Mouse (Mus musculus) limb, embryonic 15.5 days (tissue): ENCODE results near the gene Ssu72. TPM values are rescaled to one million over a fixed set of nuclear protein-coding genes. Genes with fewer than 3 reads are reported as not detected.
"Not testable (repeated sequence)": the region's sequence is repeated elsewhere in the genome, so short reads cannot be mapped to it uniquely, and the experiment has no call there.

Experiments used
- ATAC-seq: fragments of 200-750 bp; cut with Nextera tagmentation; 2 replicates; pipeline ENCODE4 v1.8.0; 2017; ENCODE audit warnings: low read depth, moderate TSS enrichment; ENCODE audit not compliant: insufficient number of reproducible peaks, low FRiP score, low TSS enrichment
- H3K27ac ChIP-seq: fragments of 300-500 bp; sonication (generic); 2 replicates; pipeline ENCODE4 v1.5.1; 2015; ENCODE audit warnings: moderate library complexity, mild to moderate bottlenecking, inconsistent platforms
- H3K27me3 ChIP-seq: fragments of 300-500 bp; sonication (generic); 2 replicates; pipeline ENCODE4 v1.6.1; 2015; ENCODE audit warnings: inconsistent platforms
- H3K36me3 ChIP-seq: fragments of 300-500 bp; sonication (generic); 2 replicates; pipeline ENCODE4 v1.6.1; 2015; ENCODE audit warnings: inconsistent platforms
- H3K4me1 ChIP-seq: fragments of 300-500 bp; sonication (generic); 2 replicates; pipeline ENCODE4 v1.6.1; 2015; ENCODE audit warnings: inconsistent platforms
- H3K4me2 ChIP-seq: fragments of 300-500 bp; sonication (generic); 2 replicates; pipeline ENCODE4 v1.6.1; 2015; ENCODE audit warnings: mild to moderate bottlenecking, inconsistent platforms
- H3K4me3 ChIP-seq: fragments of 300-500 bp; sonication (generic); 2 replicates; pipeline ENCODE4 v1.5.1; 2015; ENCODE audit warnings: mild to moderate bottlenecking, inconsistent platforms
- H3K9ac ChIP-seq: fragments of 300-500 bp; sonication (generic); 2 replicates; pipeline ENCODE4 v1.6.1; 2015; ENCODE audit warnings: inconsistent platforms
- H3K9me3 ChIP-seq: fragments of 300-500 bp; sonication (generic); 2 replicates; pipeline ENCODE4 v1.6.1; 2016; ENCODE audit warnings: inconsistent platforms
- WGBS: fragments of 180-500 bp; shearing (Covaris S2); methylation state at CpG from one replicate; pipeline ENCODE4 v1.1.7; 2015; 5-methylcytosine and 5-hydroxymethylcytosine counted together
- polyA plus RNA-seq: library from polyadenylated mRNA; unstranded; fragments of >200 nt; fragmentation: Nextera tagmentation; extraction: Ambion mirVana; gene quantifications from 2 replicates; pipeline ENCODE4 v1.2.1, GENCODE M21; 2015

The Ssu72 gene
- 132 and 139 TPM in 2 replicates for polyA plus RNA-seq

DNA sequence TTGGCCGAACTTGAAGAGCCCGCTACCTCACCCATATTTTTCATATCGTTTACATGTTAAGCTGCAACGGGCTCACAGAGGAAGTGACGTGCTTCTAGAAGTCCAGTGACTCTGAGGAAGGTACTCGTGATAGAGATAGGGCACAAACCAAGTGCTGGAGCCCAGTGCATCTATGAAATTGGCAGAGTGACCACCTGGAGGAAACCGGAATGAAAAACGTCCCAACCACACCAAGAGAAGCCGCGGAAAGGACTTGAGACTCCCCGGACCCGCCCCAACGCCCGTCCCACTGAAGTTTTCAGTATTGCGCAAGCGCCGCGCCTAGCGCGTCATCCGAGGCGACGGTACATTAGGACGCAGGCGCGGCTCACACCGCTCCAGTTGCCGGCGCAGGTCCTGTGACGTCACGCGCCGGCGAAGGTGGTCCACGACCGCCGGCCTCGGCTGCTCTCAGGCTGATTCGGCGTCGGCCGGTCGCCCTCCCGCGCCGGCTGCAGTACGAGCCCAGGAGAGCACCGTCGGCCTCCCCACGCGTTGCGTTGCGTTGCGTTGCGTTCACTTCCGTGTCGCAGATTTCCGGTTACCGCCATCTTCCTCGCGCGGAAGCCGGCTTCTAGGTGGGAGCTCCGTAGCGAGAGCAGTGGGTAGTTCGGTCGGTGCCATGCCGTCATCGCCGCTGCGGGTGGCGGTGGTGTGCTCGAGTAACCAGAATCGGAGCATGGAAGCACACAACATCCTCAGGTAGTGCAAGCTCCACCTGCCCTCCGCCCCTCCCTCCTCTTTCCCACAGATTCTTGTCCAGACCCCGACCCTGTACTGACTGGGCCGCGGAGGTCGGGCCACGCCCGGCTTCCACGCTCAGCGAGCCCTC is at the start of gene Ssu72:
Ssu72 (plus strand) TSS at position 80 of the 871 bp plus-strand sequence.
- Histone ChIP-seq H3K36me3 (no peaks in the 10 kb centered on the region), H3K27me3 (no peaks in the 10 kb centered on the region), H3K4me2 (peak within 1 kb of the TSS; percentile 76), H3K27ac (peak within 1 kb of the TSS; percentile 99), H3K4me1 (peaks cover 7% of the 10 kb centered on the region; the same call in 1 of the 2 replicates), H3K9me3 (no peaks in the 10 kb centered on the region), H3K9ac (peak within 1 kb of the TSS; percentile 91), H3K4me3 (peak within 1 kb of the TSS; percentile 95)
- ATAC-seq: peak; percentile 94
- WGBS: under 1% methylated on average over 83 of the region's 83 CpGs

DNA sequence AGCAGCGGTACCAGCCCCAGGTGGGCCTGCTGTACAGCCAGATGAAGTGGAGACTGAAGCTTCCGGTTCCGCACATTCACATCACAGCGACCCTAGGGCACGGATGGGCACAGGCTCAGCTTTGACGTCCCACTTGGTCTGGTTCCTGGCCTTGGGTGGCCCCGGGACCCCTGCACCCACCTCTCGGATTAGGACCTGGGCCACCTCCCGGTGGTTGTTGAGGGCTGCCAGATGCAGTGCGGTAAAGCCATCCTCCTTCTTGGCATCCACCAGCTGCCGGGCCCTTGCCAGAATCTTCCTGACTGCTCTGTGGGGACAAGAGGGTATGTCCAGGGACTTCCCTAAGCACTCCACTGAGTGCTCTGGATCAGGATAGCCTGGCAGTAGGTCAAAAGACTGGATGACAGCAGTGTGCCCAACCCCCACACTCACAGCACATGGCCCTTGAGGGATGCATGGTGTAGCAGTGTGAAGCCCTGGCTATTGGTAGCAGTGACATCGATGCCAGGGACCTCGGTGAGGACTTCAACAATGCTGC is 48.3 kb upstream of the Ssu72 start:
- WGBS: 91% methylated on average over 13 of the region's 13 CpGs
- no peaks in the 10 kb centered on the region for H3K9me3 ChIP-seq

DNA sequence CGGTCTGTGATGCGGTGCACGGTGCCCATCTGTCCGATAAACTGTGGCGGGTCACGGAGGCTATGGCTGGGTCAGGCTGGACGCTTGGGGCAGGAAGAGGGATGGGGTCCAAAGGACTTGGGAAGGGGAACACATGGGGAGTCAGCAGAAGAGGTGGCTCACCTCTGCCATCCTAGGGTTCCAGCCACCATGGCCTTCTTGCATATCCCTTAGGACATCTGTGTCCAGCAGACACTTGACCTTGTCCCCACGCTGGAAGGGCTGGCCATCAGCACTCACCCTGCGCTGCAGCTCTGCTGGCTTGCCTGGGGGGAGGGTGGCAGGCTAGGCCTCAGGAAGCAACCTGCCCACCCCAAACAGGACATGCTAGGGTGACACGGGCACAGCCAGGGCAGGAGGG is 45.6 kb upstream of the Ssu72 start:
- WGBS: 93% methylated on average over 10 of the region's 10 CpGs
- H3K36me3 ChIP-seq: peaks cover 55% of the 10 kb centered on the region

More for the DNA sequence above, 48.3 kb upstream of the Ssu72 start:
- Histone ChIP-seq H3K36me3 (peaks cover 56% of the 10 kb centered on the region), H3K27me3 (peaks cover 52% of the 10 kb centered on the region), H3K4me2 (no peak overlapping the region), H3K27ac (no peak overlapping the region), H3K4me3 (no peak overlapping the region), H3K9ac (no peak overlapping the region), H3K4me1 (peaks cover 43% of the 10 kb centered on the region)
- ATAC-seq: no peak

DNA sequence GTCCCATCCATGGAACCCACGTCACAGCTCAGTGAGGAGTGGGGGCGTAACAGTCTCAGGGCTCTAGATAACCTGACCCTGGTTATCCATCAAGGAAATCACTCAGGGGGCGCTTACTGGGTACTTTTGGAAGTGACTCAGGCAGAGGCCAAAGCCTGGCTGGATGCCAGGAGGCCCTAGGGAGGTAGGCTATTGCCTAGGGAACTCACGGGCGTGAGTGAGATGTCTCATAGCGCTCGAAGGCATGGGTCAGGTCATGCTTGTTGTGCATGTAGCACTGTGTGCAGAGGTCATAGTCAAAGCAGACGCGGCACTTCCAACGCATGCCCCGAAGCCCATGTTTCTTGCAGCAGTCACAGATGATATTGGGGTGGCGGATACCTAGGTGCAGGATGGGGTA is 44.0 kb upstream of the Ssu72 start:
- Histone ChIP-seq H3K36me3 (peaks cover 70% of the 10 kb centered on the region), H3K9me3 (no peaks in the 10 kb centered on the region), H3K9ac (no peak overlapping the region), H3K27ac (no peak overlapping the region), H3K4me2 (no peak overlapping the region), H3K4me1 (0 out of 2 replicates have a peak, but pooled peaks cover under 1% of the 10 kb centered on the region), H3K27me3 (peaks cover 10% of the 10 kb centered on the region), H3K4me3 (no peak overlapping the region)
- ATAC-seq: no peak
- 85% methylated on average over 12 of the region's 12 CpGs for WGBS

More for the DNA sequence above, 45.6 kb upstream of the Ssu72 start:
- no peak overlapping the region for H3K27ac ChIP-seq
- H3K4me2 ChIP-seq: no peak overlapping the region
- peaks cover 27% of the 10 kb centered on the region for H3K27me3 ChIP-seq
- no peaks in the 10 kb centered on the region for H3K9me3 ChIP-seq
- no peak overlapping the region for H3K9ac ChIP-seq
- H3K4me1 ChIP-seq: peaks cover 17% of the 10 kb centered on the region
- no peak overlapping the region for H3K4me3 ChIP-seq
- ATAC-seq: no peak

DNA sequence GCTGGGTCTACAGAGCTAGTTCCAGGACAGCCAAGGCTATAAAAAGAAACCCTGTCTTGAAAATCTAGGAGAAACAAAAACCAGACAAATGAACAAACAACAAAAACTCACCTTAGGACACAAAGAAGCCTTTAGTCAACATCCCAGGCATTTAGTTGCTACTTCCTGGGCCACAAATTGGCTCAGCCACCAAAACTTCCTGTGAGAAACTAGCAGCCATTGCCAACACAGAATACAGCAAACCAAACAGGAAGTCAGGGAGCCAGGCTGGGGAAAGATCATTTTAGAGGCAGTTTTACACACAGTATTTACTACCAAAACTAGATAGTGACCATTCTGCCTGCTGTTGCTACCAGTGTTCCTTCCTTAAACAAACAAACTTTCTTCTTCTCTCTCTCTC is 37.7 kb upstream of the Ssu72 start:
- peaks cover 30% of the 10 kb centered on the region for H3K36me3 ChIP-seq
- no peak overlapping the region for H3K27ac ChIP-seq
- no peak overlapping the region for H3K4me3 ChIP-seq
- H3K4me2 ChIP-seq: no peak overlapping the region
- no peaks in the 10 kb centered on the region for H3K9me3 ChIP-seq
- ATAC-seq: no peak
- no peaks in the 10 kb centered on the region for H3K27me3 ChIP-seq
- peaks cover 12% of the 10 kb centered on the region for H3K4me1 ChIP-seq
- no peak overlapping the region for H3K9ac ChIP-seq

DNA sequence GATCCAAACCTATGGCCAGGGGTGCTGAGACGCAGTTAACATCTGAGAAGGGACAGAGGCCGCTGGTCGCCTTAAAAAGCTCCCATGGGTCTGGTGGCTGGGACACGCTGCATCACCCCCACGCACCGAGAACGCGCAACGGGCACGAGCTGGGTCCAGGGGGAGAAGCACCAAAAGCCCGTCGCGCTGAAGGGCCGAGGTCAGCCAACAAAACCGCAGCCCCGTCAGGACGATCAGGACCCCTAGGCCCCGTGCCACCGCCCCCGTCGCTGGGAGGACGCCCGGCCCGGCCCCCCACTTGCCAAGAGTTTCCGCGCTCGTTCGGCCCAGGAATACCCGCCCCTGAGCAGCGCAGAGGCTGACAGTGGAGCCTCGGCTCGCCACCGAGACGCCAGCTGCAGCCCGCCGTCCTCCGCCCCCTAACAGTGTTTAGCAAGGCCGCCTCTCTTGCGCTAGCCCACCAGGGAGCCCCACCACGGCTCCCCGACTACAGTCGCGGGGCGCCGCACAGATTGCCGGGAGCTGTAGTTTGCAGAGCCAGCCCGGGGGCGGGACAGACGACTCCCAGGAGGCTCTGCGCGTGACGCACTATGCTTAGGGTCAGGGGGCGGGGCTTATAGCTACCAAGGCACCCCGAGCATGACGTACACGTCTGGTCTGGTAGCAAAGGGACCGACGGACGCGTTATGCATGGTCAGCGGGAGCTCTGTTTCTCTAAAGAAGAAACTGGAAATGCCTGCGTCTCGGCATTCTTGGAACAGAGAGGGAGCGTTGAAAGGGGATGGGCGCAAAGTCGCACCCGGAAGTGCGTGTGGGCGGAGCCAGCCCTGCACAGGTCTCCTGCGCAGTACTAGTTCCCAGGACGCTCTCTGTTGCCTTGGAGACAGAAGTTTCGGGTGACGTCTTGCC is 35.7 kb upstream of the Ssu72 start, which contains the start of gene Mib2:
Mib2 (minus strand) TSS at position 510 of the 909 bp plus-strand sequence.
- no peaks in the 10 kb centered on the region for H3K27me3 ChIP-seq
- peak within 1 kb of the TSS; percentile 80 for H3K27ac ChIP-seq
- H3K4me2 ChIP-seq: peak within 1 kb of the TSS; percentile 73
- H3K9ac ChIP-seq: peak within 1 kb of the TSS; percentile 65
- H3K9me3 ChIP-seq: no peaks in the 10 kb centered on the region
- under 1% methylated on average over 73 of the region's 73 CpGs for WGBS
- H3K4me1 ChIP-seq: peaks cover 12% of the 10 kb centered on the region
- H3K4me3 ChIP-seq: peak within 1 kb of the TSS; percentile 66
- peaks cover 24% of the 10 kb centered on the region for H3K36me3 ChIP-seq
- peak; percentile 99 for ATAC-seq

DNA sequence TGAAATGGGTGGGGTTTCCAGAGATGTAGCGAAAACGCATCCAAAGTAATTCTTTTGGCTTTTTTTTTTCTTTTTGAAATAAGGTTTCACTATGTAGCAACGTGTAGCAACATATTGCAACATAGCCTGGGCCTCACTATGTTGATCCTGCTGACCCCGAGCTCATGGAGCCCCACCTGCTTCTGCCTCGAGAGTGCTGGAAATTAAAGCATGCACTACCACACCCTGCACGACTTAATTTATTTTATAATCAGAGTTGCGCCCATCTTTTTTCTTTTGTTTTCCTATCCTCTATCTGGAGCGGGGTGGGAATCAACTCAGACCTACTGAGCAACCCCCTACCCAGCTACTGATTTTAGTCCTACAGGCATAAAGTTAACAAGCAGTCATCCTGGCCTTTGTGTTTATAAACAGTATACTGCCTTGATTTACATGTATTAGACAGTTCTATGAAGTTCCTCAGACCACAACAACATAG is 35.0 kb upstream of the Ssu72 start:
- Histone ChIP-seq H3K4me3 (peak overlapping the region; percentile 66), H3K4me2 (peak overlapping the region; percentile 73), H3K36me3 (peaks cover 18% of the 10 kb centered on the region), H3K9me3 (no peaks in the 10 kb centered on the region), H3K4me1 (peaks cover 12% of the 10 kb centered on the region), H3K9ac (peak overlapping the region; percentile 26; the same call in 1 of the 2 replicates), H3K27me3 (no peaks in the 10 kb centered on the region), H3K27ac (peak overlapping the region; percentile 80)
- 1% methylated on average over 8 of the region's 8 CpGs for WGBS
- ATAC-seq: no peak

DNA sequence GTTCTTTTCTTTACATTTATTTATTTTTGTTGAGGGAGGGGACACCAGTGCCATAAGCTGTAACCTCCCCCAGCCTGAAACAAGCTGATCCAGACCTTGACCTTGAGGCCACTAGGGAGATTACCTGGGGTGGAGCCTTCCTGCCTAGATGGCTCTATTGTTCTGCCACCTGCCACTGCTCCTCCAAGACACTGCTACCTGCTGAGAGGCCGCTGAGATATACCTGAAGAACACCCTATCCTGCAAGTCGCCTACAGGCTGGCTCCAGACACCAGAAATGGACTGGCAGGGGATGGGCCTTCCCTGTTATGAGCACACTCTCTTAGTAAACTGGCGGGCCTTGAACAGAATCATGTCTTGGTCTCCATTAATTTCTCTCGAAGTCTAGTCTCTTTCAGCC is 34.4 kb upstream of the Ssu72 start:
- Histone ChIP-seq H3K4me1 (peaks cover 12% of the 10 kb centered on the region), H3K36me3 (peaks cover 12% of the 10 kb centered on the region)
- 63% methylated on average over 4 of the region's 4 CpGs for WGBS
- H3K4me2 ChIP-seq, H3K9me3 ChIP-seq, H3K27ac ChIP-seq, H3K9ac ChIP-seq, H3K4me3 ChIP-seq, ATAC-seq, H3K27me3 ChIP-seq: not testable (repeated sequence)

DNA sequence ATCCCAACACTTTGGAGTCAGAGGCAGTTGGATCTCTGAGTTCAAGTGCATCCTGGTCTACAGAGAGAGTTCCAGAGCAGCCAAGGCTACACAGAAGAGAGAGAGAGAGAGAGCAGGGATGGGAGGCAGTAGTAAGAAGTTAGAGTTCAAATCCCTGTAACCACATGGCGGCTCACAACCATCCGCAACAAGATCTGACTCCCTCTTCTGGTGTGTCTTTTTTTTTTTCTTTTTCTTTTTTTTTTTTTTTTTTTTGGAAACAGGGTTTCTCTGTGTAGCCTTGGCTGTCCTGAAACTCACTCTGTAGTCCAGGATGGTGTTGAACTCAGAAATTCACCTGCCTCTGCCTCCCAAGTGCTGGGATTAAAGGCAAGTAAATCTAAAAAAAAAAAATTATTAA is 32.5 kb upstream of the Ssu72 start:
- 47% methylated on average over 2 of the region's 2 CpGs for WGBS
- Histone ChIP-seq H3K4me3 (no peak overlapping the region), H3K27ac (no peak overlapping the region), H3K27me3 (no peaks in the 10 kb centered on the region), H3K4me2 (no peak overlapping the region), H3K9me3 (no peaks in the 10 kb centered on the region), H3K4me1 (peaks cover 10% of the 10 kb centered on the region), H3K36me3 (no peaks in the 10 kb centered on the region), H3K9ac (no peak overlapping the region)
- no peak for ATAC-seq

DNA sequence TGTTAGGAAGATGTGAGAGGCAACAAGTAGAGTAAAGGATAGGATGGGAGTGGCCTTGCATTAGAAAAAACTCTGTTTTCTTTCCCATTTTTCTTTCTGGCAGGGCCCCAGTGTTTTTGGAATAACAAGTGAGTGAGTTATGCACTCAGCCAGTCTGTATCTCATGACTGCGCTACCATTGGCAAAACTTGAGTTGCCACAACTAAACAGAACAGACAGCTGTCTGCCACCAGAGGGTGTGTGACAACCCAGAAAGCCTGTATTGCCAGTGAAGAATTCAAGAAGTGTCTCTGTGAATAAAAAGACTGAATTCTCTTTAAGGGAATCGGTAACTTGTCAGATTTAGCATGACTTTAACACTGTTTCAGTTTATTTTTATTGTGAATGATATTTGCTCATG is 28.6 kb upstream of the Ssu72 start:
- no peak overlapping the region for H3K9ac ChIP-seq
- no peaks in the 10 kb centered on the region for H3K9me3 ChIP-seq
- no peaks in the 10 kb centered on the region for H3K4me1 ChIP-seq
- H3K4me3 ChIP-seq: no peak overlapping the region
- no peak overlapping the region for H3K27ac ChIP-seq
- no peak for ATAC-seq
- no peak overlapping the region for H3K4me2 ChIP-seq
- H3K36me3 ChIP-seq: no peaks in the 10 kb centered on the region
- H3K27me3 ChIP-seq: no peaks in the 10 kb centered on the region
- 78% methylated on average over 2 of the region's 2 CpGs for WGBS

DNA sequence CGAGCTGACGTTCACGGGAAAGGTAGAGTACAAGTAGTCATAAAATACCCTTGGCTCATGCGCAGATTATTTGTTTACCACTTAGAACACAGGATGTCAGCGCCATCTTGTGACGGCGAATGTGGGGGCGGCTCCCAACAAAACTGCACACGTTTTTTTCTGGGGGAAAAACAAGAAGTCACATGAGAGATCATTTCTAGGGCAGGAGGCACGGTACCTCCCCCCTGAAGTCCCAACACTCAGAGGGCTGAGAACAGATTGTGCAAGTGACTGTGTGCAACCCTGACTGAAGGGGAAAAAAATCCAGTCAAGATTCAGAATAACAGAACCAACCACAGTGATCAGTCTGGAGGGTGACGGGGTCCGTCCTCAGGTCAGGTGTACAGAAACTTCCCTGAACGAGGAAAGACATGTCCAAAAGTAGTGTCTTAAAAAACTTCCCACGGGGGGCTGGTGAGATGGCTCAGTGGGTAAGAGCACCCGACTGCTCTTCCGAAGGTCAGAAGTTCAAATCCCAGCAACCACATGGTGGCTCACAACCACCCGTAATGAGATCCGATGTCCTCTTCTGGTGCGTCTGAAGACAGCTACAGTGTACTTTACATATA is 20.8 kb upstream of the Ssu72 start:
- H3K27ac ChIP-seq, H3K4me1 ChIP-seq, H3K27me3 ChIP-seq, H3K4me2 ChIP-seq, ATAC-seq, H3K9ac ChIP-seq, H3K36me3 ChIP-seq, H3K4me3 ChIP-seq, H3K9me3 ChIP-seq: not testable (repeated sequence)
- WGBS: 86% methylated on average over 16 of the region's 19 CpGs
